Mouse (Mus musculus): ENCODE results near the gene Inpp5d.

The Inpp5d gene

GRCm38 (mm10) chr1:87620211-87620668, at the start of gene Inpp5d:
Inpp5d (plus strand) TSS chr1:87620312.
- DNase-seq (ENCODE audit: low read depth, low spot score), result peak; percentile 38

DNA sequence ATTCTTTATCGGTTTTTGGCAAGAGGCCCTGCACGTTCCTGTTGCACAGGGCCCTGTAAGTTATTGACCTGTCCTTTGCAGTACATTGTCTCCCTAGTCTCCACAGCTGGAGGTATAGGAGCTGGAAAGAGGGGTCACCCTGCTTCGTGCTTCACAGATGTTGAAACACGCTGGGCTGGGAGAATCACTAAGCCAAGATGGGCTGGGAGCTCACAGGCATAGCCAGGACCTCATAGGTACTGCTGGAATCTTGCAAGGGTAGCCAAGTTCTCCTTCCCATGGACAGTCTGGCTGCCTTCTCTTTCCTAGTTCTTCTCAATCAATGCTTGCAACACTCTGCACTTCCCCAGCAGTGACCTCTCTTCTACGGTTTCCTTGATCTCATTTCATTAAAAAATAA, 46.9 kb upstream of the Inpp5d start:
- DNase-seq (ENCODE audit: low read depth, low spot score), result no peak

DNA sequence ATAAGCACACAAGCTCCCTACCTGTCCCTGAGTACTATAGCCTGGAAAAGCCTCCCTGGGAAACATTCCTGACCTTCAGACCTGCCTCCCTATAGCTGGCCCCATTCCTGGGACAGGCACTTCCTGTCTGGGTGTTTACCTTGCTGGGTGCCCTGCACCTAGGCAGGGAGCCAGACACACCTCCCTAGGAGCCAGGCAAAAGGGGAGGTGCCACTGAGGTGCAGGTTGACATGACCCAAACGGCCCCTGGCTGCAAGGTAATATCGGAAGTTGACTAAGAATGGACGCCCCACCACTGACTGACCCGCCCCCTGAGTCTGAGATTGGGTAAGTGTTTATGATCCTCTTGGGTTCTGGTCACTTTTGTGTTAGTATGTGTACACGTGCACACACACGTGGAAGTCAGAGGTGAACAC, 46.3 kb upstream of the Inpp5d start, which contains the start of gene Ngef:
Ngef (minus strand) TSS at position 71 of the 416 bp plus-strand sequence.
- DNase-seq (ENCODE audit: low read depth, low spot score), result no peak

DNA sequence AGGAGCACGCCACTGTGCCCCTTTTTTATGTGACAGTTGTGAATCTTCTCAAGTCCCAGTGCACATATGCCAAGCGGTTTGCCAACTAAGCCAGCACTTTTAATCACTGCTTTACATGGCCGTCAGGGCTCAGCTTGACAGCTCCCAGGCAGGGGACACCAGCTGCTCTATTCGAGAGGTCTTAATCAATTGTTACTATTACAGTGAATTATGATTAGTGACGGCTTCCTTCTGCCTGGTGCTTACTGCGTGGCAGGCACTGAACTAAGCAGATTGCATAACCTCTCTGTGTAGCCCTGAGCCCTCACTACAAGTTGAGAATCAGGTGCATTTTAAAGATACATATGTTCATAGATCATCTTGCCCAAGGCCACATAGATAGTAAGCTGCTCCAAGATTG, 45.8 kb upstream of the Inpp5d start:
- DNase-seq (ENCODE audit: low read depth, low spot score), result peak; percentile 29

DNA sequence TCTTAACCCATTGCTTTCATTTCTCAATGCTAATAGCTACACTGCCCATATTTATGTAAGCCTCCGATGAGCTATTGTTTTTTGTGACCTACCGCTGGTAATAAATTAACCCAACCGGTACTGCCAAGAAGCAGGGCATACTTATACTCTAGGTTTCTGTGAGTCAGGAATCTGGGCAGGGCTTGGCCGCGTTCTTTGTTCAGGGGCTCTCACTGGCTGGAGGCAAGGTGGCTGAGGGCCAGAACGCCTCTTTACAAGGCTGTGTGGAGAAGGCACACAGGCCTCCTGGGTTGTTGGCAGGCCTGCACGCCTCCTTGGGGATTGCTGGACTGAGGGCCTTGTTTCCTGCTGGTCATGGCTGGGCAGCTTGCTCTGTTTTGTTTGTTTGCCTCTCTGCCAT, 45.3 kb upstream of the Inpp5d start:
- DNase-seq (ENCODE audit: low read depth, low spot score), result peak; percentile 30

- no peak for DNase-seq (ENCODE audit: low read depth, low spot score)
Measured at GRCm38 (mm10) chr1:87578965-87579364, 41.1 kb upstream of the Inpp5d start.

GRCm38 (mm10) chr1:87580824-87581223, 39.3 kb upstream of the Inpp5d start:
- peak; percentile 37 for DNase-seq (ENCODE audit: low read depth, low spot score)

DNA sequence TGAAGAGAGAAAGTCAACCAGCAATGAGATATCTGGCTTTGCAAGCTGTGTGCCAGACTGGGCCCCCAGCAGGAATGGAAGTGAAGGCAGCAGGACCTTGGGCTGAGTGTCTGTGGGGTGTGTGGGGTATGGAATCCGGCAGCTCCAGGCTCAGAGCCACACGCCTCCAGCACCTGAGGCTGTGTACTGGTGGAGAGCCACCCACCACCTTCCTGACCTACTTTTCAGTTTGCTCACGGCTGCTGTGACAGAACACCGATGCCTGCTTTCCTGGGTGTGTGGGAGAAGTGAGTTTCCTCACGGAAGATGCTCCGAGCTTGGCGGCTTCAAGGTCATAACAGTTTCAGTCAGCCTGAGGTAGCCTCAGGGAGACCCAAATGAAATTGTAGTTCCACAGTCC, 30.9 kb upstream of the Inpp5d start:
- DNase-seq (ENCODE audit: low read depth, low spot score), result peak; percentile 91

GRCm38 (mm10) chr1:87589980-87590379, 30.1 kb upstream of the Inpp5d start:
- DNase-seq (ENCODE audit: low read depth, low spot score), result no peak

DNA sequence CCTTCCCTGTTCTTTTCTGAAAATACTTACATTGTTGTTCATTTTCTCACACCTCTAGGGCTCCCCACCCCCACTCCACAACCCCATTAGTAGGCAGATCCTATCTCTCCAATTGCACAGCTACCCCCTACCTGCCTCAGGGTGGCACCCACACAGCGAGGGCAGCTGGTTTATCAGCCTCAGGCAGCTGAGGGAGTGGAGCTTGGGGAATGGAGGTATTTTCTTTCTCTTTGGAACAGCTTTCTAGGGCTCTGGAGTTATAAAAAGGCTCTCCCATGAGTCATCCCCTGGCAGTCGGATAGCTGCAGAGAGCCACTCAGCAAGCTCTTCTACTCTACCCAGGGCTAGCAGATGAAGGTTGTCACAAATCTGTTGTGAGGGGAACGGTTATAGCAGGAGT, 25.9 kb upstream of the Inpp5d start:
- DNase-seq (ENCODE audit: low read depth, low spot score), result peak; percentile 96

DNA sequence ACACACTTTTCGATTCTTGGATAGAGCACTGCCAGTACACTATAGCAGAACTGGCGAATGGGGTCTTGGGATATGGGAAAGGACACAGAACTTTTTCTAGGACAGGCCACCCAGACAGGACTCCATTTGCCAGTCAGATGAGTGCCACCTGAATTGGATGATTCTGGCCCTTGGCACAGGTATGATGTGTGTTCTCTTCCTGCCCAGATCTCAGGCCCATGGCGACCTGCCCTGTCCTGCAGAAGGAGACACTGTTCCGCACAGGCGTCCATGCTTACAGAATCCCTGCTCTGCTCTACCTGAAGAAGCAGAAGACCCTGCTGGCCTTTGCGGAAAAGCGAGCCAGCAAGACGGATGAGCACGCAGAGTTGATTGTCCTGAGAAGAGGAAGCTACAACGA, 25.4 kb upstream of the Inpp5d start:
- no peak for DNase-seq (ENCODE audit: low read depth, low spot score)

DNA sequence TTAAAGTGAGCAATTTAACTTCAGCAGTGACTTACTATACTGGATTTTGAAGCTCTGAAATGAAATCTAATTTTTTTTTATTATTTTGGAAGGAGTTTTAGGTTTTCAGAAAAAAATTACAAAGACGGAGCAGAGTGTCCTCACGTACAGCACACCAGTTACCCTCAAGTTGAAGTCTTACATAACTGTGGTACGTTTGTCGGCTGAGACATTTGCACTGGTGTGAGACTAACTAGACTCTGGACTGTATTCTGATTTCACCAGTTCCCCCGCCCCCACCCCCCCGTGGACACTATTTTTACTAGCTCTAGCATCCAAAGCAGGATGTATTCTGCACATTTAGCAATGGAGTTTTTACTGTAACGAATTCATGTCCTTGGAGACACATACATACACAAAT, 19.6 kb upstream of the Inpp5d start:
- no peak for DNase-seq (ENCODE audit: low read depth, low spot score)

DNA sequence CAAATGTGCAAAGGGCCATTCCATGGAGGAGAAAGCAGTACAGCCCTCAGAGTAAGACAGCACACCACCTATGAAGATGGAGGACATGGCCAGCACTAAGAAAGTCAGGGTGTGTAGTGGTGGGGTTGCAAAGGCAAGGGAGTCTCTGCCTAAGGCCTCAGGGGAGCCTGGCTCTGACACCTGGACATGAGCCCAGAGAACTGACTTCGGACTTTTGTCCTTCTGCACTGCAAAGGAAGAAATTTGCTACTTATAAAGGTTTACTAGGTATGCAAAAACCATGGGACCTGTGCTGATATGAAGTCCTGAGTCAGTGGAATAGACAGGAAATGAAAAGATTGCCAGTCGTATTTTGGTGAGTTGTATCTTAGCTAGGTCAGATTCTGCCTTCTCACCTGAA, 18.3 kb upstream of the Inpp5d start:
- DNase-seq (ENCODE audit: low read depth, low spot score), result no peak

- DNase-seq (ENCODE audit: low read depth, low spot score), result peak; percentile 89
Measured at GRCm38 (mm10) chr1:87603389-87603788, 16.7 kb upstream of the Inpp5d start.

GRCm38 (mm10) chr1:87605296-87605695, 14.8 kb upstream of the Inpp5d start:
- DNase-seq (ENCODE audit: low read depth, low spot score), result peak; percentile 84

DNA sequence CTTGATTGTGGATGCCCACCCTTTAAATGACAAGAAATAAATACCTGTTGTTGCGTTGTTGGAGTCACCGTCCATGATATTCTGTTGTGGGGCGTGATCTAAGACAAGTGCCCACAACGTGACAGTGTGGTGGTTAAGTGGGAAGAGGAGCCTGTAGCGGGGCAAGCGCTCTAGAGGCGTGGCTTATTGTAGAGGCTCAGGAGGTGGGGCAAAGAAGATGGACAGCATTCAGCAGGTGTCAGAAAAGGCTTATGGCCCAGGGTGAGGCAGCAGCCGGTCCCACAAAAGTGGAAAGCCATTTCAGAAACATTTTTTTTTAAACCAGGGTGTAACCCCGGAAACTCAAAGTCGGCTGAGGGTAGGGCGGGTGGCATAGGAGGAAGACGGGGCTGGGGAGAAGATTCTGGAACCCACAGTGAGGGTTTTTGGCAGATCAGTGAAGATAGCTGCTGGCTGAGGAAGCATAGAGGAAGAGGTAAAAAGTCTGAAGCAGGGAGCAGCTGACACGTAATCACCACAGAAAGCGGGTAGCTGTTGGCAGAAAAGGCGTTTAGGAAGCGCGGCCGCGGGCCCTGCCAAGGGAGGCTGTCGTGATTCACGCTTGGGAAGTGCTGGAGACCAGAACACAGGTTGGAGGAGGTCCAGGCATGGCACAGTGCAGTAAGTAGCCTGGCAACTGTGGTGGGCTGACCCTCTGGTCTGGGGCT, 12.6 kb upstream of the Inpp5d start:
- DNase-seq (ENCODE audit: low read depth, low spot score), result peak; percentile 92

DNA sequence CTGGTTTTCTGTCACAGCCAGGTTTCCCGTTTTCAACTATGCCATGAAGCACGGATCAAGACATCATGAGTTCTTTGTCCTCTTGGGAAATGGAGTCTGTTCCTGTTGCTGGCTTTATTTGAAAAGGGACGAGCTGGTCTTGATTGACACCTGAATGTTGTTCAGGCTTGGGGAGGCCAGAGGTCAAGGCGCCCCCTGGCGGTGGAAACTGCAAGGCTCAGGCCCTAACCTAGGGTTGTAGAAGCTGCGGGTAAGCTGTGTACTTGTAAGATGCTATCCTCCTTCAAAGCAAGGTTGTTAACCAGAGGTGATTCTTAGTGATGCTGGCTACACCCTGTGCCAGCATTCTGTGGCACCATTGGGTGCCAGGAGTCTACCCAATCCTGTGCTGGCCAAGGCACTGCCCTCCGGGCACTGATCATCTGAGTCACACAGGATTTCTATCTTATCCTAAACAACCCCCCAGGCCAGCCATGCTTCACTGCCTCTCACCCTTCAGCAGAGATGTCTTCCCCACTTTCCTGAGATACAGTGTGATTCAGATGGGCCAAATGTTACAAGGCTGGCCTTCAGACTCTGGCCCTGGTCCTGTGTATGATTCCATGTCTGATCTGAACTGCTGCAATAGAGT, 11.6 kb upstream of the Inpp5d start:
- DNase-seq (ENCODE audit: low read depth, low spot score), result peak; percentile 67

GRCm38 (mm10) chr1:87614576-87615295, 5.4 kb upstream of the Inpp5d start:
- no peak for DNase-seq (ENCODE audit: low read depth, low spot score)

GRCm38 (mm10) chr1:87620693-87621092, 581 bp downstream of the Inpp5d start:
- DNase-seq (ENCODE audit: low read depth, low spot score), result no peak

- peak; percentile 60 for DNase-seq (ENCODE audit: low read depth, low spot score)
Measured at GRCm38 (mm10) chr1:87621146-87621857, 1.2 kb downstream of the Inpp5d start.

DNA sequence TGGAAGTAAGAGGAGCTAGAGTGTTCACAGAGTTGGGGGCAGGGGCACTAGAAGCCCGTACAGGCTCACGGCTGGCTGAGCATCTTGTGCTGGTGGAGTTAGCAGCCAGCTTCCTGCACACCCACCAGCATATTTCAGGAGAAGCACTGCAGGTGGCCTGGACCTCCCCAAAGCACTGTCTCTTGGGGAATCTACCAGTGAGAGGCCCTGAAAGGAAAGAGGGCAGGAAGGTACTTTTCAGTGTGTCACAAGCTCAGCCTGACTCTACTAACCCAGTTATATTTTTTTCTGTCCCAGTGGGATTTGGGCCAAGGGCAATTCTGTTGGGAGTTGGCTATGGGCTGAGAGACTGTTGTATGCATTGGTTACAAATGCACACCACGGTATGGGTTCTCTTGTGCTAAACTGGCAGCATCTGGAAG, 1.8 kb downstream of the Inpp5d start:
- peak; percentile 78 for DNase-seq (ENCODE audit: low read depth, low spot score)

Data from brain, adult 2 months (tissue).